Mouse (Mus musculus) ZHBTc4 (cell line): ENCODE measurements around the gene Cdc34b.
"Not testable (repeated sequence)": the region's sequence is repeated elsewhere in the genome, so short reads cannot be mapped to it uniquely, and the experiment has no call there.

Experiments used
- DNase-seq: peaks from one replicate; pipeline ENCODE4 v3.0.0-alpha.2; 2011; ENCODE audit warnings: low read depth, low spot score

The Cdc34b gene

GRCm38 (mm10) chr11:94741732-94742272 lies at the start of gene Cdc34b:
Cdc34b (plus strand) TSS chr11:94741782.
- peak; percentile 49 for DNase-seq

- not testable (repeated sequence) for DNase-seq
Measured at GRCm38 (mm10) chr11:94692502-94692901, 49.1 kb upstream of the Cdc34b start.

GRCm38 (mm10) chr11:94695508-94695907 lies 46.1 kb upstream of the Cdc34b start:
- DNase-seq = no peak

- peak; percentile 80 for DNase-seq
Measured at GRCm38 (mm10) chr11:94697140-94697539, 44.4 kb upstream of the Cdc34b start.

- DNase-seq = peak; percentile 42
Measured at GRCm38 (mm10) chr11:94697703-94698464, 43.7 kb upstream of the Cdc34b start.

GRCm38 (mm10) chr11:94699399-94699798 lies 42.2 kb upstream of the Cdc34b start:
- DNase-seq = peak; percentile 88

GRCm38 (mm10) chr11:94701401-94702215 lies 40.0 kb upstream of the Cdc34b start:
- peak; percentile 78 for DNase-seq

GRCm38 (mm10) chr11:94702216-94702610 lies 39.4 kb upstream of the Cdc34b start:
- DNase-seq = no peak

GRCm38 (mm10) chr11:94704020-94704419 lies 37.6 kb upstream of the Cdc34b start:
- peak; percentile 44 for DNase-seq

GRCm38 (mm10) chr11:94704472-94704871 lies 37.1 kb upstream of the Cdc34b start, which contains the start of gene Gm11541:
Gm11541 (minus strand) TSS chr11:94704499.
- no peak for DNase-seq

- DNase-seq = no peak
Measured at GRCm38 (mm10) chr11:94713246-94713860, 28.2 kb upstream of the Cdc34b start.

- DNase-seq = no peak
Measured at GRCm38 (mm10) chr11:94715622-94716021, 26.0 kb upstream of the Cdc34b start.

GRCm38 (mm10) chr11:94716754-94717153 lies 24.8 kb upstream of the Cdc34b start:
- DNase-seq = peak; percentile 47

GRCm38 (mm10) chr11:94717239-94717638 lies 24.3 kb upstream of the Cdc34b start:
- DNase-seq = peak; percentile 26

- no peak for DNase-seq
Measured at GRCm38 (mm10) chr11:94718113-94718909, 23.3 kb upstream of the Cdc34b start.

- DNase-seq = no peak
Measured at GRCm38 (mm10) chr11:94719216-94719615, 22.4 kb upstream of the Cdc34b start.

- no peak for DNase-seq
Measured at GRCm38 (mm10) chr11:94727306-94727705, 14.3 kb upstream of the Cdc34b start.

GRCm38 (mm10) chr11:94728545-94728944 lies 13.0 kb upstream of the Cdc34b start:
- no peak for DNase-seq

GRCm38 (mm10) chr11:94729565-94729964 lies 12.0 kb upstream of the Cdc34b start:
- peak; percentile 74 for DNase-seq

GRCm38 (mm10) chr11:94730261-94730660 lies 11.3 kb upstream of the Cdc34b start:
- peak; percentile 80 for DNase-seq

- no peak for DNase-seq
Measured at GRCm38 (mm10) chr11:94731229-94731628, 10.4 kb upstream of the Cdc34b start.
